Mouse (Mus musculus): ENCODE results near the gene Acsm4. TPM values are rescaled to one million over a fixed set of nuclear protein-coding genes. Genes with fewer than 3 reads are reported as not detected.

The Acsm4 gene
- not detected in 2 replicates for polyA plus RNA-seq (2015; fragmentation: Nextera tagmentation; extraction: Ambion mirVana)

DNA sequence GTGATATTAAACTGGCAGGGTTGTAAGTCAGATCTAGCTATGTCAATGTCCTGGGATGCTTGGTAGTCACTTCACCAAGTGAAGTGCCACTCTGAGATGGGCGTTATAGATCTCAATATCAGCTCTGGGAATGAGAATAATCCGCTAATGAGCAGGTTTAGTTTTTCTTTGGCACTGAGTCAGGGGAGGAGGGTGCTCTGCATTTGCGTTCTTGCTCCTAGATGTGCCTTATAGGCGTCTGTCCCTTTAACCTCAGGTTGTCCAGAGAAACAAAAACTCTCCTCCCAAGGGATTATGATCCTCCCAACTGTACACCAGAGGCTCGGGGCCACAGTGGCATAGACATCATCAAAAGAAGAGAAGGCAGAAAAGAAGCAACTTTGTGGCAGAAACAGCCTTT, at the start of gene Acsm4:
Acsm4 (plus strand) TSS at position 301 of the 400 bp plus-strand sequence.
- no peak for ATAC-seq (replicated peaks)
- Histone ChIP-seq H3K4me1 (no peaks in the 10 kb centered on the region), H3K9me3 (no peaks in the 10 kb centered on the region), H3K27me3 (no peaks in the 10 kb centered on the region), H3K36me3 (no peaks in the 10 kb centered on the region), H3K4me3 (no peak within 1 kb of the TSS), H3K27ac (replicated peaks) (no peak within 1 kb of the TSS), H3K4me2 (replicated peaks) (no peak within 1 kb of the TSS), H3K9ac (replicated peaks) (no peak within 1 kb of the TSS)
- WGBS = 85% methylated on average over 5 of the region's 5 CpGs

DNA sequence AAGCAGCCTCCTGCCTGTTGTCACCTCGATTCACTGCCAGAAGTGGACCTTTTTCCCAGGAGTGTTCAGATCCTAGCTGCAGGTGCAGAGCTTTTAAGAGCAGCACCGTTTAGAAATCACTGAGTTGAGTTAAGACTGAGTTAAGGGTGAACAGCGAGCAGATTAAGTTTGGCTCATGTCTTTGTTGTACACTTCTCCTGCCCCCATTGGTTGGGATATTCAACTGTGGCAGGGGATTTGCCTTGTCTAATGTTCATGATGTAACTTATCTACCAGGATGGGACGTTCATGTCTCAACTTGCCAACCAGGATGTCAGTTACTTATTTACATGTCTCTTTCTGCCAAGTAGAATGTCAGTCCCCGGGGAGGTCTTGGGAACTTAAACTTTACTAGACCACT, 47.5 kb upstream of the Acsm4 start:
- ATAC-seq (replicated peaks) = no peak
- WGBS = 79% methylated on average over 5 of the region's 5 CpGs
- Histone ChIP-seq H3K4me2 (replicated peaks) (no peak overlapping the region), H3K4me1 (no peaks in the 10 kb centered on the region), H3K36me3 (no peaks in the 10 kb centered on the region), H3K27ac (replicated peaks) (no peak overlapping the region), H3K4me3 (no peak overlapping the region), H3K9ac (replicated peaks) (no peak overlapping the region), H3K27me3 (no peaks in the 10 kb centered on the region), H3K9me3 (no peaks in the 10 kb centered on the region)

DNA sequence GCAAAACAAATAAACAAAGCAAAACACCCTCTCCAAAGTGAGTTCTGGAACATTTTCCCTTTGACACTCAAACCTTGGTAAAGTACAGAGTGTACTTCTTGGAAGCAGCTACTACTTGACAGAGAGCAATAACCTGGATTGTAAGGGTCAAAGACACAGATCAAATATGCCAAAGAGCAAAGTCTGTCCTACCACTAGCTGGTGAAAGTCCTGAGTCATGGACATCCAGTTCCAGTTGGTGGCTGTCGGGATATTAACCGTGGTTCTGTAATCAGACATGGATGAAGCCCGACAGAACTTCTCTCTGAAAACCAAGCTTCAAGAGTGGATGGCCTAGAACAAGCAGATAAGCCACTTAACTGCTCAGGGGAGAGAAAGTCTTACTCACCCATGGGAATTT, 21.9 kb upstream of the Acsm4 start:
- Histone ChIP-seq H3K9me3 (no peaks in the 10 kb centered on the region), H3K27me3 (no peaks in the 10 kb centered on the region), H3K27ac (replicated peaks) (no peak overlapping the region), H3K4me3 (no peak overlapping the region), H3K4me2 (replicated peaks) (no peak overlapping the region), H3K4me1 (no peaks in the 10 kb centered on the region), H3K36me3 (no peaks in the 10 kb centered on the region), H3K9ac (replicated peaks) (no peak overlapping the region)
- WGBS = 83% methylated on average over 3 of the region's 3 CpGs
- no peak for ATAC-seq (replicated peaks)

DNA sequence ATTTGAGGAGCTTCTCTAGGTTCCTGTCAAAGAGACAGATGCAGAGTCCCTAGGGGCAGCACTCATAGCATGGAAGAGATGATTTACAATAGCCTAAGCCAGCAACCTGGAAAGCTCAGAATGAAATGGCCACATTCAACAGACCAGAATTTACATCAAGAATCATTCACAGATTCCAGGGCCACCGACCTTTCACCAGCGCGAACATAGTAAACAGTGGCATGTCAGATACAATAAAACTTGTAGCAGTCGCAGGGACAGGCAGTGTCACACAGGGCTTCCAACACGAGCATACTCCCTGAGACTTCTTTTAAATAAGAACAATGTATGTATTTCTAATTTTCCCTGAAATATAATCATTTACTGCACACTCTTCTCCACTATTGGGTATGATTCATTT, 19.4 kb upstream of the Acsm4 start:
- no peak for ATAC-seq (replicated peaks)
- no peaks in the 10 kb centered on the region for H3K4me1 ChIP-seq
- no peak overlapping the region for H3K9ac ChIP-seq (replicated peaks)
- WGBS = 82% methylated on average over 5 of the region's 5 CpGs
- no peak overlapping the region for H3K27ac ChIP-seq (replicated peaks)
- no peak overlapping the region for H3K4me3 ChIP-seq
- H3K27me3 ChIP-seq = no peaks in the 10 kb centered on the region
- H3K9me3 ChIP-seq = no peaks in the 10 kb centered on the region
- H3K36me3 ChIP-seq = no peaks in the 10 kb centered on the region
- no peak overlapping the region for H3K4me2 ChIP-seq (replicated peaks)

DNA sequence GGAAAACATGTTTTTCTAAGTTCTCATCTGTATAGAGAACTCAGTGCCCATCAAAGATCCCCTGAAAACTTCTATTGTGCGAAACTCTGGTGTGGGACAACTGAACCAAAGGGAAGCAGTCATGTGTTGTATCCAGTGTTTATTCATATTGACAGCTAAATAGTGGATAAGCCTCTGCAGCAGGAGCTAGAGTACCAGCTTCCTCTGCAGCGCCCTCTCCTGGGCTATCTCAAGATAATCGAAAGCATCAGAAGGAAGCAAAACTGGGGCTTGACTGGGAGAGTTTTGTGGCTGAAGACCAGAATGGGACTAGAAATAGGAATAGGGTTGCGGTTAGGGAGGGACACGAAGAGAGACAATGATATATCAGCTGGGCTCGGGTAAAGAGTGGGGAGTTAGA, 18.9 kb upstream of the Acsm4 start:
- H3K4me2 ChIP-seq (replicated peaks) = no peak overlapping the region
- no peak for ATAC-seq (replicated peaks)
- H3K27me3 ChIP-seq = no peaks in the 10 kb centered on the region
- no peaks in the 10 kb centered on the region for H3K9me3 ChIP-seq
- H3K27ac ChIP-seq (replicated peaks) = no peak overlapping the region
- no peak overlapping the region for H3K4me3 ChIP-seq
- no peaks in the 10 kb centered on the region for H3K4me1 ChIP-seq
- H3K36me3 ChIP-seq = no peaks in the 10 kb centered on the region
- H3K9ac ChIP-seq (replicated peaks) = no peak overlapping the region
- WGBS = 44% methylated on average over 6 of the region's 6 CpGs

DNA sequence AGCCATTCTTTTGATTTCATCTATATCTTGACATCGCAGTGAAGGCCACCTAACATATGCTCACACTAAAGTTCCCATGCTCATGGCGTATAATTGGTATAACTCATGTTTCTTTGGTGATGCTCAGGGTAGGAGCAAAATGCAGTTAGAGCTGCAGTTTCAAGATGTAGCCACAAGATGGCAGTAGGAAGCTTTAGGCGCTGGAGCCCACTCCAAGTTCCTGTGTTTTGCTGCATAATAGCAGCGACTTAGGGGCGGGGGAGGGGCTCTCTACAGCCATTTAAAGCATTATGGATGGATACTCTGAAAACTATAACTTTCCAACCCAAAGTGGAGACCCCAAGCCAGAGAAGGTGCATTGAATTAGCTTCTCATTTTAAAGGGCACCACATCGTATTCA, 16.4 kb upstream of the Acsm4 start:
- no peaks in the 10 kb centered on the region for H3K9me3 ChIP-seq
- H3K4me3 ChIP-seq = no peak overlapping the region
- H3K27me3 ChIP-seq = no peaks in the 10 kb centered on the region
- ATAC-seq (replicated peaks) = peak; percentile 78
- no peaks in the 10 kb centered on the region for H3K36me3 ChIP-seq
- 16% methylated on average over 6 of the region's 6 CpGs for WGBS
- H3K4me1 ChIP-seq = no peaks in the 10 kb centered on the region
- H3K27ac ChIP-seq (replicated peaks) = no peak overlapping the region
- no peak overlapping the region for H3K9ac ChIP-seq (replicated peaks)
- H3K4me2 ChIP-seq (replicated peaks) = no peak overlapping the region

DNA sequence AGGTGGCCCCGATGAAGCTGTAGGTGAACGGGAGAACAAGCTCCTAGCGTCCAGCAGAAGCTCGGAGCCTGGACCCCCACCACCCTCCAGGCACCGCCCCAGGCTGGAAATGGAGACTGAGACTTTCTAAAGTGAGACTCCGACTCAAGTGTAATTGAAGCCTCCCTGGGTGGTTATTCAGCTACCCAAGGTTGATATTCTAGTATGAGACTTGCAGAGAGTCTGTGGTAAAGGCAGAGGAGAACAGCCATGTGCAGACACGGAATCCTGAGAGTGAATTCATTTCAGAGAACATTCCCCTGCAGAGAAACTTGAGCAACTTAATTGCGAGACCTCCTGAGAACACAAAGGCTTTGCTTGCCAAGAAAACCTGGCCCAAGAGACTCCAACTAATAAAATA, 9.7 kb upstream of the Acsm4 start:
- WGBS = 63% methylated on average over 8 of the region's 8 CpGs
- H3K4me1 ChIP-seq = no peaks in the 10 kb centered on the region
- no peak overlapping the region for H3K4me3 ChIP-seq
- no peaks in the 10 kb centered on the region for H3K27me3 ChIP-seq
- H3K4me2 ChIP-seq (replicated peaks) = no peak overlapping the region
- no peak overlapping the region for H3K9ac ChIP-seq (replicated peaks)
- H3K36me3 ChIP-seq = no peaks in the 10 kb centered on the region
- no peaks in the 10 kb centered on the region for H3K9me3 ChIP-seq
- no peak for ATAC-seq (replicated peaks)
- no peak overlapping the region for H3K27ac ChIP-seq (replicated peaks)

DNA sequence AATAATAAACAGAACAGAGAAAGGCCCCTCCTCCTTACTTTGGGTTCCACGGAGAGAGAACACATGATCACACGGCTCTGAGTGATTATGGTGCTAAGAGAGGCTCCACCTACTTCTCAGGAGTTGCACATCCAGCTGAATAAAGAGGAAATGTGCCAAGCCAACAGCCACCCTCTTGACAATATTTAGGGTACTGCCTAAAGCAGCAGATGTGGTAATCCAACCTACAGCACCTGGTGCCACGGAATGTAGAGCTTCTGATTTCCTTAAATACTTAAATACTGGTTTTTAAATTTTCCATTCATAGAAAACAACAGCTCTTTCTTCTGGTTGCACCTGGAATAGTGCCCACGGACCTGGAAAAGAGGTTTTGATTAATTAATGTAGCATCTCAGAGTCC, 7.1 kb upstream of the Acsm4 start:
- Histone ChIP-seq H3K27me3 (no peaks in the 10 kb centered on the region), H3K9me3 (no peaks in the 10 kb centered on the region), H3K4me2 (replicated peaks) (no peak overlapping the region), H3K9ac (replicated peaks) (no peak overlapping the region), H3K4me3 (no peak overlapping the region), H3K36me3 (no peaks in the 10 kb centered on the region), H3K4me1 (no peaks in the 10 kb centered on the region), H3K27ac (replicated peaks) (no peak overlapping the region)
- 58% methylated on average over 4 of the region's 4 CpGs for WGBS
- no peak for ATAC-seq (replicated peaks)

DNA sequence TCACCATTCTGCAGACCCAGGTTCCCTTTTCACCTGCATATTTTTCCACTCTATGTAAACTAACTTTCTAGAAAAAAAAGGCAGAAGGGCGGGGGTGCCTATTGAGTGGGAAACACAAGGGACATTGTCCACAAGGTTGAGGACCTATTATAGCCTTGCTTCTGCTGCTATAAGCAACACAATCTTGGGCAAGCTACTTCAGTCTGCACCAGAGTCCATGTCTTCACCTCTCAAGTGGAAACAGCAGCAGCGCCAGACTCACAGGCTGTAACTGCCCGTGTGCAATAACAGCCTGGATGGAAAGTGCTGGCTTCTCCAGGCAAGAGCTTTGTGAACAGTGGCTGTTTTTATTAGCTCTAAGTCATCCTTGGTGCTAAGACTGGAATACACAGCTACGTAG, 2.5 kb downstream of the Acsm4 start:
- ATAC-seq (replicated peaks) = no peak
- 74% methylated on average over 4 of the region's 4 CpGs for WGBS
- no peak overlapping the region for H3K9ac ChIP-seq (replicated peaks)
- H3K9me3 ChIP-seq = no peaks in the 10 kb centered on the region
- no peaks in the 10 kb centered on the region for H3K36me3 ChIP-seq
- no peaks in the 10 kb centered on the region for H3K4me1 ChIP-seq
- H3K27ac ChIP-seq (replicated peaks) = no peak overlapping the region
- no peaks in the 10 kb centered on the region for H3K27me3 ChIP-seq
- H3K4me3 ChIP-seq = no peak overlapping the region
- no peak overlapping the region for H3K4me2 ChIP-seq (replicated peaks)

DNA sequence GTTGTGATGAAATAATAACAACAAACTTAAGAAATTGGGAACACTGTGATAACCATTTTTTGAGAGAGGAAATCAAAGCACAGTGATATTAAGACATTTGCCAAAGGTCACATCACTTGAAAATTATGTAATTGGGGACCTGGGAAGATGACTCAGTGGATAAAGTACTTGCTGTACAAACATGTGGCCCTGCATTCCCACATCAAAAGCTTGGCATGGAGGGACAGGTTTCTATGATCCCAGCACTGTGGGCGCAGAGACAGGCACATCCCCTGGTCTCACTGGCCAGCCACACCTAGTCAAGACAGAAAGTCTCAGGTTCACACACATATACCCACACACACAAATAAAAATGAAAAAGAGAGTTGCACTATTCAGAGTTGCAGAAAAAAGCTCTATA, 5.1 kb downstream of the Acsm4 start:
- Histone ChIP-seq H3K9me3 (no peaks in the 10 kb centered on the region), H3K4me3 (no peak overlapping the region), H3K9ac (replicated peaks) (no peak overlapping the region), H3K27ac (replicated peaks) (no peak overlapping the region), H3K4me2 (replicated peaks) (no peak overlapping the region), H3K27me3 (no peaks in the 10 kb centered on the region), H3K4me1 (no peaks in the 10 kb centered on the region), H3K36me3 (no peaks in the 10 kb centered on the region)
- 88% methylated on average over 1 of the region's 1 CpGs for WGBS
- ATAC-seq (replicated peaks) = no peak

DNA sequence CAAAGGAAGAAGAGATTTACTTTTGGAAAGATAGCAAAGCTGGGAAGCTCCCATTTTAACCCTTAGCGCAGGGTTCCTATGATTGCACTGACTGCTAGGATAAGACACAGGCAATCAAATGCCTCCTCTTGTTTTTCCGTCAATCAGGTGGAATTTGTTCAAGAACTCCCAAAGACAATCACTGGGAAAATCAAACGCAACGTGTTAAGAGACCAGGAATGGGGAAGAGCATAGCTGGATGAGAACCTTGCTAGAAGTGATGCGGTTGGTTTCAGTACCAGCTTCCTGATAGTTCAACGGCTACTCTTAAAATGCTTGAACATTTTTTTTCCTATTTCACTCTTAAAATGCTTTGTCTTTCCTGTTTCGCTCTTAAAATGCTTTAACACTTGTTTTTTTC, 24.3 kb downstream of the Acsm4 start:
- H3K27me3 ChIP-seq = no peaks in the 10 kb centered on the region
- no peak overlapping the region for H3K27ac ChIP-seq (replicated peaks)
- no peak overlapping the region for H3K4me3 ChIP-seq
- no peak for ATAC-seq (replicated peaks)
- H3K4me1 ChIP-seq = no peaks in the 10 kb centered on the region
- no peak overlapping the region for H3K9ac ChIP-seq (replicated peaks)
- 93% methylated on average over 7 of the region's 7 CpGs for WGBS
- peaks cover 38% of the 10 kb centered on the region for H3K36me3 ChIP-seq
- no peaks in the 10 kb centered on the region for H3K9me3 ChIP-seq
- H3K4me2 ChIP-seq (replicated peaks) = no peak overlapping the region

DNA sequence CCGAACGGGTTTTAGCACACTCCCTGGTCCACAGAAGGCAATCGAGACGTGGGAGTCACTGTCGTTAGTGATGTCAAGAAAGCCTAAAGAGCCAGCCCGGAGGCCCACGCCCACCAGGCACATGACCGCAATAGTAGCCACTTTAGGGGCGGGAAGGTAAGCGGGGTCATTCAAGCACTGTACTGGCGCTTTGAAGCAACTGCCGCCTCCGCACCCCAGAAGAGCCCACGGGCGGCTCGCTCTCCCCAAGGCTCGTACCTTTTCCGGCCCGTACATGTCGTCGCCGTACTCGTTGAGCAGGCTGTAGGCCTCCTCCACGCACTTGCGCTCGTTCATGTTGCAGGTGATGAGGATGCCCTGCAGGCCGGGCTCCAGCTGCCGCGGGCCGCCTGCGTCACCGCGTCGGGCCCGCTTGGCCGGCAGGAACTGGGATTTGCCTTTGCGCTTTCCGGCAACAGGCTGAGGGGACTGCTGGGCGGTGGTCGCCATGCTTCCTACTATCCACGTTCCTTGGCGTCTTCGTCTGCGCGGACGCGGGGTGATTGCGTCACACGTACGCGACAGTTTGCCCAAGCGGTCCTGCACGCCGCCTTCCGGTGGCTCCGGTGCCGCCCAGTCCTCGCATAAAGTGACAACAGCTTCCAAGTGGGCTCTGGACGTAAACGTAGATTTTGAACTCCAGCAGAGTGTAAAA, 30.6 kb downstream of the Acsm4 start, which contains the start of gene Thumpd1:
Thumpd1 (minus strand) TSS at position 546 of the 694 bp plus-strand sequence.
- Histone ChIP-seq H3K4me2 (replicated peaks) (peak within 1 kb of the TSS; percentile 54), H3K4me3 (peak within 1 kb of the TSS; percentile 62), H3K4me1 (peaks cover 13% of the 10 kb centered on the region), H3K36me3 (peaks cover 35% of the 10 kb centered on the region), H3K27ac (replicated peaks) (peak within 1 kb of the TSS; percentile 27), H3K27me3 (peaks cover 4% of the 10 kb centered on the region; the same call in 1 of the 2 replicates), H3K9ac (replicated peaks) (peak within 1 kb of the TSS; percentile 71), H3K9me3 (no peaks in the 10 kb centered on the region)
- WGBS = under 1% methylated on average over 60 of the region's 60 CpGs
- ATAC-seq (replicated peaks) = peak; percentile 96

DNA sequence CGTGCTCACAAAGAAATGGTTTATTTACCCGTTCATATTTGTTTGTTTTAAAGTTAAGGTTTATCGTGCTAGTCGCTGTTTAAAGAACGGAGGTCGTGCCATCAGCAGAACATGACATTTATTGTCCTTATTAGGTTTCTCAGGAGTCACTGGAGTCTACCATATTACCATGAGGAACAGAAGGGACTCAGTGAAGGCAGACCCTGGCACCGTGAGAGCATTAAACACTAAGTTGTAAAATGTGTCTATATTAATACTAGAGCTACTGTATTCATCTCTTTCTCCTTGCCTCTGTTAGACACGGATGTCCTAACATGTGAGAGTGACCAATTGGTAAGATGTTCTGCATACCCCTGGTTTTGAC, 31.1 kb downstream of the Acsm4 start:
- Histone ChIP-seq H3K4me3 (peak overlapping the region; percentile 62), H3K9ac (replicated peaks) (peak overlapping the region; percentile 50), H3K27me3 (peaks cover 4% of the 10 kb centered on the region; the same call in 1 of the 2 replicates), H3K36me3 (peaks cover 30% of the 10 kb centered on the region), H3K4me2 (replicated peaks) (peak overlapping the region; percentile 54), H3K27ac (replicated peaks) (peak overlapping the region; percentile 27), H3K4me1 (peaks cover 13% of the 10 kb centered on the region), H3K9me3 (no peaks in the 10 kb centered on the region)
- ATAC-seq (replicated peaks) = peak; percentile 60
- WGBS = 12% methylated on average over 8 of the region's 8 CpGs

Data from forebrain, embryonic 15.5 days (tissue).